Mouse (Mus musculus) activated CD4-positive, CD25-positive, alpha-beta regulatory T cell (primary cell): ENCODE results near the gene Zmym6. TPM values are rescaled to one million over a fixed set of nuclear protein-coding genes. Genes with fewer than 3 reads are reported as not detected.

Experiments used
- polyA plus RNA-seq, 2 experiments: library from polyadenylated mRNA; unstranded; fragments of 100-300 nt; shearing (Covaris generic); gene quantifications; one replicate each; pipeline ENCODE4 v1.2.1; 2017

Zmym6 gene
- 10 to 100 TPM; 15.1 to 16.9 TPM for polyA plus RNA-seq

GRCm38 (mm10) chr4:127076875-127077548 is at the start of gene Zmym6:
Gene Zmym6 (plus strand): TSS chr4:127077383.

GRCm38 (mm10) chr4:127060585-127061290 is 16.4 kb upstream of the Zmym6 start, which contains the start of gene Zmym1:
Gene Zmym1 (minus strand): TSS chr4:127061152.

GRCm38 (mm10) chr4:127123391-127123790 is 46.2 kb downstream of the Zmym6 start, which contains the start of gene Tmem35b:
Gene Tmem35b (plus strand): TSS chr4:127123691.

GRCm38 (mm10) chr4:127168914-127169345 is 91.7 kb downstream of the Zmym6 start, which contains the start of gene Dlgap3:
Gene Dlgap3 (plus strand): TSS chr4:127169204.

Other genes starting within 250 kb of the Zmym6 start
- 10 to 100 TPM; 32.6 to 38.1 TPM for gene Zmym4, start 109.2 kb upstream of the Zmym6 start, polyA plus RNA-seq
- 100 to 1,000 TPM; 105 to 114 TPM for gene Sfpq, start 56.1 kb upstream of the Zmym6 start, polyA plus RNA-seq
- 10 to 100 TPM; 14.1 to 18.2 TPM for gene Zmym1, start 16.2 kb upstream of the Zmym6 start, polyA plus RNA-seq
- 10 to 100 TPM; 11.8 to 19.7 TPM for gene Tmem35b, start 46.3 kb downstream of the Zmym6 start, polyA plus RNA-seq
- gene Dlgap3, start 91.8 kb downstream of the Zmym6 start, polyA plus RNA-seq = under 1 TPM in 1 of 2 experiments, not detected in 1; 0.12 TPM
- gene Smim12, start 166.4 kb downstream of the Zmym6 start, polyA plus RNA-seq = 10 to 100 TPM; 32.5 to 48.5 TPM
- under 1 TPM in 1 of 2 experiments, not detected in 1; 0.21 TPM for gene Gja4, start 236.7 kb downstream of the Zmym6 start, polyA plus RNA-seq